Mouse (Mus musculus): ENCODE measurements around the gene Slc22a6. TPM values are rescaled to one million over a fixed set of nuclear protein-coding genes. Genes with fewer than 3 reads are reported as not detected.

Gene Slc22a6
- 73.8 and 93.1 TPM in 2 replicates for polyA plus RNA-seq (2015; fragmentation: Nextera tagmentation; extraction: Ambion mirVana)

GRCm38 (mm10) chr19:8617904-8618303 lies at the start of gene Slc22a6:
Gene Slc22a6, plus strand, starts transcription at chr19:8618039.
- peak within 1 kb of the TSS; percentile 23 for H3K4me2 ChIP-seq (ENCODE audit: low read length)
- H3K9me3 ChIP-seq (replicated peaks; ENCODE audit: low read length): no peaks in the 10 kb centered on the region
- no peak within 1 kb of the TSS for H3K9ac ChIP-seq (ENCODE audit: low read depth, low read length)
- ATAC-seq (replicated peaks; ENCODE audit: low FRiP score, low read depth) (peak; percentile 45), DNase-seq (ENCODE audit: low spot score) (no peak)
- WGBS: 16% methylated on average over 7 of the region's 7 CpGs
- H3K27ac ChIP-seq: peak within 1 kb of the TSS; percentile 54
- H3K4me1 ChIP-seq (replicated peaks; ENCODE audit: insufficient read depth, low read length): no peaks in the 10 kb centered on the region
- H3K27me3 ChIP-seq (ENCODE audit: insufficient read depth, low read length): no peaks in the 10 kb centered on the region
- no peak within 1 kb of the TSS for H3K4me3 ChIP-seq (replicated peaks; ENCODE audit: low read depth, low read length)
- no peak for TF ChIP-seq CTCF (IDR thresholded peaks at IDR 0.05; ENCODE audit: low read depth)
- no peaks in the 10 kb centered on the region for H3K36me3 ChIP-seq (ENCODE audit: insufficient read depth, low read length)

GRCm38 (mm10) chr19:8569453-8569863 lies 48.4 kb upstream of the Slc22a6 start:
- Histone ChIP-seq H3K9ac (ENCODE audit: low read depth, low read length) (no peak overlapping the region), H3K36me3 (ENCODE audit: insufficient read depth, low read length) (no peaks in the 10 kb centered on the region)
- peak; percentile 42 for ATAC-seq (replicated peaks; ENCODE audit: low FRiP score, low read depth)

GRCm38 (mm10) chr19:8570341-8571040 lies 47.3 kb upstream of the Slc22a6 start:
- Histone ChIP-seq H3K9me3 (replicated peaks; ENCODE audit: low read length) (no peaks in the 10 kb centered on the region), H3K36me3 (ENCODE audit: insufficient read depth, low read length) (no peaks in the 10 kb centered on the region), H3K4me3 (replicated peaks; ENCODE audit: low read depth, low read length) (no peak overlapping the region), H3K9ac (ENCODE audit: low read depth, low read length) (no peak overlapping the region), H3K4me1 (replicated peaks; ENCODE audit: insufficient read depth, low read length) (no peaks in the 10 kb centered on the region), H3K27me3 (ENCODE audit: insufficient read depth, low read length) (no peaks in the 10 kb centered on the region), H3K4me2 (ENCODE audit: low read length) (no peak overlapping the region), H3K27ac (no peak overlapping the region)
- ATAC-seq (replicated peaks; ENCODE audit: low FRiP score, low read depth) (no peak), DNase-seq (ENCODE audit: low spot score) (no peak)
- no peak for TF ChIP-seq CTCF (IDR thresholded peaks at IDR 0.05; ENCODE audit: low read depth)
- WGBS: 47% methylated on average over 2 of the region's 2 CpGs

More at GRCm38 (mm10) chr19:8569453-8569863, 48.4 kb upstream of the Slc22a6 start:
- DNase-seq (ENCODE audit: low spot score): peak; percentile 57
- no peaks in the 10 kb centered on the region for H3K27me3 ChIP-seq (ENCODE audit: insufficient read depth, low read length)
- H3K27ac ChIP-seq: no peak overlapping the region
- H3K4me3 ChIP-seq (replicated peaks; ENCODE audit: low read depth, low read length): no peak overlapping the region; the same call in 1 of the 2 replicates
- H3K4me2 ChIP-seq (ENCODE audit: low read length): peak overlapping the region; percentile 53
- TF ChIP-seq CTCF (IDR thresholded peaks at IDR 0.05; ENCODE audit: low read depth): peak; percentile 75
- H3K4me1 ChIP-seq (replicated peaks; ENCODE audit: insufficient read depth, low read length): no peaks in the 10 kb centered on the region
- H3K9me3 ChIP-seq (replicated peaks; ENCODE audit: low read length): no peaks in the 10 kb centered on the region
- WGBS: 7% methylated on average over 14 of the region's 14 CpGs

GRCm38 (mm10) chr19:8571746-8572145 lies 46.1 kb upstream of the Slc22a6 start:
- H3K9ac ChIP-seq (ENCODE audit: low read depth, low read length): no peak overlapping the region
- H3K9me3 ChIP-seq (replicated peaks; ENCODE audit: low read length): no peaks in the 10 kb centered on the region
- no peak overlapping the region for H3K4me2 ChIP-seq (ENCODE audit: low read length)
- H3K4me1 ChIP-seq (replicated peaks; ENCODE audit: insufficient read depth, low read length): no peaks in the 10 kb centered on the region
- no peak for TF ChIP-seq CTCF (IDR thresholded peaks at IDR 0.05; ENCODE audit: low read depth)
- no peaks in the 10 kb centered on the region for H3K36me3 ChIP-seq (ENCODE audit: insufficient read depth, low read length)
- no peak overlapping the region for H3K4me3 ChIP-seq (replicated peaks; ENCODE audit: low read depth, low read length)
- DNase-seq (ENCODE audit: low spot score) (peak; percentile 33), ATAC-seq (replicated peaks; ENCODE audit: low FRiP score, low read depth) (no peak)
- H3K27me3 ChIP-seq (ENCODE audit: insufficient read depth, low read length): no peaks in the 10 kb centered on the region
- 33% methylated on average over 7 of the region's 7 CpGs for WGBS
- no peak overlapping the region for H3K27ac ChIP-seq

GRCm38 (mm10) chr19:8572485-8572884 lies 45.4 kb upstream of the Slc22a6 start:
- Histone ChIP-seq H3K9me3 (replicated peaks; ENCODE audit: low read length) (no peaks in the 10 kb centered on the region), H3K9ac (ENCODE audit: low read depth, low read length) (no peak overlapping the region), H3K27me3 (ENCODE audit: insufficient read depth, low read length) (no peaks in the 10 kb centered on the region), H3K4me3 (replicated peaks; ENCODE audit: low read depth, low read length) (no peak overlapping the region), H3K27ac (no peak overlapping the region), H3K36me3 (ENCODE audit: insufficient read depth, low read length) (no peaks in the 10 kb centered on the region), H3K4me1 (replicated peaks; ENCODE audit: insufficient read depth, low read length) (no peaks in the 10 kb centered on the region), H3K4me2 (ENCODE audit: low read length) (no peak overlapping the region)
- TF ChIP-seq CTCF (IDR thresholded peaks at IDR 0.05; ENCODE audit: low read depth): no peak
- ATAC-seq (replicated peaks; ENCODE audit: low FRiP score, low read depth) (no peak), DNase-seq (ENCODE audit: low spot score) (no peak)
- 56% methylated on average over 3 of the region's 3 CpGs for WGBS

GRCm38 (mm10) chr19:8577432-8577831 lies 40.4 kb upstream of the Slc22a6 start:
- no peak for TF ChIP-seq CTCF (IDR thresholded peaks at IDR 0.05; ENCODE audit: low read depth)
- Histone ChIP-seq H3K4me3 (replicated peaks; ENCODE audit: low read depth, low read length) (no peak overlapping the region), H3K9me3 (replicated peaks; ENCODE audit: low read length) (no peaks in the 10 kb centered on the region), H3K27me3 (ENCODE audit: insufficient read depth, low read length) (no peaks in the 10 kb centered on the region), H3K27ac (no peak overlapping the region), H3K4me1 (replicated peaks; ENCODE audit: insufficient read depth, low read length) (no peaks in the 10 kb centered on the region), H3K36me3 (ENCODE audit: insufficient read depth, low read length) (no peaks in the 10 kb centered on the region), H3K9ac (ENCODE audit: low read depth, low read length) (no peak overlapping the region), H3K4me2 (ENCODE audit: low read length) (no peak overlapping the region)
- DNase-seq (ENCODE audit: low spot score) (no peak), ATAC-seq (replicated peaks; ENCODE audit: low FRiP score, low read depth) (no peak)
- 78% methylated on average over 4 of the region's 4 CpGs for WGBS
